Mouse (Mus musculus): Measurements from ENCODE around the gene Epha1. TPM values are rescaled to one million over a fixed set of nuclear protein-coding genes. Genes with fewer than 3 reads are reported as not detected.

The Epha1 gene
- polyA plus RNA-seq (2021): 0.27 TPM

GRCm38 (mm10) chr6:42372816-42373547 is at the start of gene Epha1:
TSS of gene Epha1 (minus strand) at chr6:42373268.
- TF ChIP-seq CTCF (IDR thresholded peaks at IDR 0.05): peak; percentile 70
- in situ Hi-C loops (cut with MboI; ENCODE audit: low pct_unique_long_range_greater_than_20kb): no loop called here
- ChIA-PET POLR2A (interaction anchor here (0.6 kb wide), 1 partner anchor 23 kb away, joined by 3 read pairs; no protein-coding TSS in a partner anchor), CTCF (interaction anchor here (1.0 to 3.2 kb wide), 5 partner anchors 10 to 24 kb away, joined by 3 to 13 read pairs (median 6); partner anchors contain the start of gene Zyx)
- no peak for DNase-seq (ENCODE audit: low read depth, low spot score)
- peak; percentile 46 for ATAC-seq
- no peaks in the 10 kb centered on the region for H3K27me3 ChIP-seq

- H3K27me3 ChIP-seq: no peaks in the 10 kb centered on the region
- ATAC-seq (peak; percentile 86), DNase-seq (ENCODE audit: low read depth, low spot score) (no peak)
- in situ Hi-C loops (cut with MboI; ENCODE audit: low pct_unique_long_range_greater_than_20kb): no loop called here
- no peak for TF ChIP-seq CTCF (IDR thresholded peaks at IDR 0.05)
- ChIA-PET CTCF (interaction anchor here (1.0 kb wide), 1 partner anchor 97 kb away, joined by 3 read pairs; the partner anchor contains the start of gene Fam131b), POLR2A (no interaction called here)
Measured at GRCm38 (mm10) chr6:42421439-42421838, 48.4 kb upstream of the Epha1 start.

- peak; percentile 37 for DNase-seq (ENCODE audit: low read depth, low spot score)
- H3K27me3 ChIP-seq: no peaks in the 10 kb centered on the region
- no peak for TF ChIP-seq CTCF (IDR thresholded peaks at IDR 0.05)
Measured at GRCm38 (mm10) chr6:42419443-42419842, 46.4 kb upstream of the Epha1 start.

GRCm38 (mm10) chr6:42405134-42405533 is 32.1 kb upstream of the Epha1 start, which contains the start of gene Tas2r135:
TSS of gene Tas2r135 (plus strand) at chr6:42405434.
- no peak for DNase-seq (ENCODE audit: low read depth, low spot score)
- ATAC-seq: no peak
- in situ Hi-C loops (cut with MboI; ENCODE audit: low pct_unique_long_range_greater_than_20kb): no loop called here

More at GRCm38 (mm10) chr6:42419443-42419842, 46.4 kb upstream of the Epha1 start:
- peak; percentile 82 for ATAC-seq
- CTCF ChIA-PET: no interaction called here
- POLR2A ChIA-PET: no interaction called here
- in situ Hi-C loops (cut with MboI; ENCODE audit: low pct_unique_long_range_greater_than_20kb): no loop called here

GRCm38 (mm10) chr6:42399938-42400337 is 26.9 kb upstream of the Epha1 start, which contains the start of gene Tas2r143:
TSS of gene Tas2r143 (plus strand) at chr6:42400238.
- H3K27me3 ChIP-seq: no peaks in the 10 kb centered on the region
- no peak for ATAC-seq
- no peak for TF ChIP-seq CTCF (IDR thresholded peaks at IDR 0.05)
- DNase-seq (ENCODE audit: low read depth, low spot score): no peak
- ChIA-PET POLR2A (no interaction called here), CTCF (no interaction called here)
- in situ Hi-C loops (cut with MboI; ENCODE audit: low pct_unique_long_range_greater_than_20kb): no loop called here

More at GRCm38 (mm10) chr6:42405134-42405533, 32.1 kb upstream of the Epha1 start, which contains the start of gene Tas2r135:
- no peak for TF ChIP-seq CTCF (IDR thresholded peaks at IDR 0.05)
- POLR2A ChIA-PET: no interaction called here
- CTCF ChIA-PET: interaction anchor here (1.4 kb wide), 1 partner anchor 11 kb away, joined by 6 read pairs; no protein-coding TSS in a partner anchor
- H3K27me3 ChIP-seq: no peaks in the 10 kb centered on the region

GRCm38 (mm10) chr6:42398998-42399397 is 25.9 kb upstream of the Epha1 start:
- ATAC-seq (no peak), DNase-seq (ENCODE audit: low read depth, low spot score) (no peak)
- in situ Hi-C loops (cut with MboI; ENCODE audit: low pct_unique_long_range_greater_than_20kb): no loop called here
- no peak for TF ChIP-seq CTCF (IDR thresholded peaks at IDR 0.05)
- ChIA-PET POLR2A (no interaction called here), CTCF (interaction anchor here (1.4 to 1.5 kb wide), 2 partner anchors 27 to 185 kb away, joined by 3 read pairs; no protein-coding TSS in a partner anchor)
- H3K27me3 ChIP-seq: no peaks in the 10 kb centered on the region

- DNase-seq (ENCODE audit: low read depth, low spot score) (no peak), ATAC-seq (no peak)
- ChIA-PET CTCF (interaction anchor here (1.4 to 1.5 kb wide), 2 partner anchors 26 to 186 kb away, joined by 3 read pairs; no protein-coding TSS in a partner anchor), POLR2A (no interaction called here)
- in situ Hi-C loops (cut with MboI; ENCODE audit: low pct_unique_long_range_greater_than_20kb): no loop called here
- TF ChIP-seq CTCF (IDR thresholded peaks at IDR 0.05): no peak
- H3K27me3 ChIP-seq: no peaks in the 10 kb centered on the region
Measured at GRCm38 (mm10) chr6:42398285-42398684, 25.2 kb upstream of the Epha1 start.

- TF ChIP-seq CTCF (IDR thresholded peaks at IDR 0.05): no peak
- ChIA-PET CTCF (interaction anchor here (0.9 to 1.6 kb wide), 4 partner anchors 28 to 111 kb away, joined by 3 to 5 read pairs (median 3); no protein-coding TSS in a partner anchor), POLR2A (interaction anchor here (1.4 kb wide), 1 partner anchor 29 kb away, joined by 3 read pairs; no protein-coding TSS in a partner anchor)
- DNase-seq (ENCODE audit: low read depth, low spot score) (no peak), ATAC-seq (no peak)
- no peaks in the 10 kb centered on the region for H3K27me3 ChIP-seq
- in situ Hi-C loops (cut with MboI; ENCODE audit: low pct_unique_long_range_greater_than_20kb): no loop called here
Measured at GRCm38 (mm10) chr6:42397041-42397657, 24.1 kb upstream of the Epha1 start.

- DNase-seq (ENCODE audit: low read depth, low spot score) (peak; percentile 86), ATAC-seq (peak; percentile 96)
- ChIA-PET CTCF (interaction anchor here (0.9 to 1.6 kb wide), 7 partner anchors 15 to 112 kb away, joined by 3 to 5 read pairs (median 5); no protein-coding TSS in a partner anchor), POLR2A (interaction anchor here (0.6 to 1.4 kb wide), 3 partner anchors 23 to 43 kb away, joined by 3 to 4 read pairs (median 3); partner anchors contain the start of gene Epha1)
- no peaks in the 10 kb centered on the region for H3K27me3 ChIP-seq
- no peak for TF ChIP-seq CTCF (IDR thresholded peaks at IDR 0.05)
- in situ Hi-C loops (cut with MboI; ENCODE audit: low pct_unique_long_range_greater_than_20kb): no loop called here
Measured at GRCm38 (mm10) chr6:42395960-42396809, 23.1 kb upstream of the Epha1 start.

Measured in Patski (cell line).